Mouse (Mus musculus) mature B cell (primary cell): ENCODE results near the gene Atp12a.

Source experiments
- in situ Hi-C: fragments of 300-500 bp; cut with MboI; formaldehyde crosslinking; loops from 2 replicates; pipeline ENCODE4 v1.14.3; 2019

The Atp12a gene

DNA sequence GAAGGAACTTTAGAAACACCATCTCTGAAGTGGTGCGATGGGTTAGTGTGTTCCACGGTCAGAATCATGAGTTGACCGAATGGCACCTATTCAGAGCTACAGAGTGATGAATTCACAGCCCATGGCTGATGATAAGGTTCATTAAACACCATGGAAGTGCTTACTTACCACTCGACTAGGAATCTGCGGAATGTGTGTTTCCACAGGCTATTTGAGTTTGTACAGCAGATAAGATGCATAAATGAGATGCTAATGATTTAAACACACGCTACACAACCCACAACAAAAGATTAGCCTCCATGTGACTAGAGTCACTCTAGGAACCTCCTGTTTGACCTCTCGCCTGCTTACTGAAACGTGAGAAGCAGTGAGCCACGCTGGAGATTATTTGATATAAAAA, 14.5 kb downstream of the Atp12a start:
- in situ Hi-C loops, result no loop called here

DNA sequence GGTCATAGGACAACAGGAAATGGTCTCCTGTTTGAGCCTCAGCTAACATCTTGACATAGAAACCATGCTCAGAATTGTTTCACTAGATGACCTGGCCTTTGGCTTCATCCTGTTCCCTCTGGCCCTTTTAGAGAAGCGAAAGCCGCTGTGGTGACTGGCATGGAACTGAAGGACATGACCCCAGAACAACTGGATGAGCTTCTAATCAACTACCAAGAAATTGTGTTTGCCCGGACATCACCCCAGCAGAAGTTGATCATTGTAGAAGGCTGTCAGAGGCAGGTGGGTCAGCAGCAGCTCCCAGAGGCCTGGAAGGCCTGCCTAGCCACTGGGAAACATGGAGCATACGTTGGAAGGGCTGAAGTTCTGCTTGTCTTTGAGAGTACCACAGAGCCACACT, 17.5 kb downstream of the Atp12a start:
- in situ Hi-C loops, result no loop called here

DNA sequence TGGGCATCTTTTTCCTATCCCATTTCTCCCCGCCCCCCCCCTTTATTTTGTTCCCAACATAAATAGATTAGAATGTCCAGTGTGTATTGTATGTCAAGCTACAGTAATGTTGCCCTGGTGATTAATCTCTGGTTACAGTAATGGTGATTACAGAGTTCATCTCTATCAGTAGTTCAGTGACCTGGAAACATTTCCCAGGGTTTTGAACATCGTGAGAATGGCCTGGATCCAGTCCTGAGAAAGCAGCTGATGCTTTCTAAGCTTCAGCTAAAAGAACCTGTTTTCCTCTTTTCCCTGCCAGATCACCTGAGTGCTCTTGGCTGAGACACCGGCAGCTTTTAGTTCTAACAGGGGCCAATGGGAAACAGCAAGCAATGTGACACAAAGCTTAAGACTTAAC, 25.4 kb downstream of the Atp12a start:
- in situ Hi-C loops, result no loop called here

DNA sequence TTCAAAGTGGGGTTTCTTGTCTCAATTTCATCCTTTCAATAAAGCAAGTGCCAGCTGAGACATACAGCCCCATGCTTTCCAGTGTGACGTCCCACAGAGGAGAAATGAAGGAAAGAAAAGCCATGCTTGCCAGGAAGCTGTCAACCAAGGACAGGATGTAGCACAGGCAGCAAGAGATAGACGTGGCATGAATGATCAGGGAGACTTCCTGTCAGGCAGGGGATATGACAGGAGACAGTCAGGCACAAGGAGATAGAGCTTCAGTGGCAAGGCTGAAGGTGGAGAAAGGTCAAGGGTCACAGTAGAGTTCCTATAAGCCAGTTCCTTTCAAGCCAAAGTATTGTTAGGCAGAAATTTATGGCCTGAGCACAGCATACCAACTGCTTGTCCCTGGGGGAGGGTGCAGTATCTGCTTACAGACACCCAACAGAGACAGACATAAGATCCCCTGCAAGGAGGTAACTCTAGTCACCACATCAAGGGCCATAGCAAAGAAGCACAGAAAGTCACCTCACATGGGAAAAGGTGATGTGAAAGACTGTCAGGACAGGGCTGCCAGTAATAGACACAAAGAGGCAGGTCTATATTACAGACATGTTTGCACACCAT, 28.9 kb downstream of the Atp12a start:
- in situ Hi-C loops, result no loop called here

DNA sequence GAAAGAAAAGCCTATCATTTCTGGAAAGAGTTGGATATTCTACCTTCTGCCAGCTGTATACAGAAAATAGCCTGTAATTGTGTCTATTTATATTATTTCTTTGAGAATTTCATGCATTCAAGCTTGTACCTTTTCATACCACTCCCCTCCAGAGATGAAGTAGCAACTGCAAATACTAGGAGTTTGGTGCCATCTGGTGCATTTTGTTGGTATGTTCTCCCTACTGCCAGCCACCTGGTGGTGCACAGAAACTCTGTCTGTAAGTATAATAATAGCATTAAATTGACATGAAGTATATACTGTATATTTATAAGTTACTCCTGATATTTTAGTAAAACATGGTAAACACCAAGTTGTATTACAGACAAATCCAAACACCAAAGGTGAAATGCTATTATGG, 33.1 kb downstream of the Atp12a start:
- in situ Hi-C loops, result no loop called here

DNA sequence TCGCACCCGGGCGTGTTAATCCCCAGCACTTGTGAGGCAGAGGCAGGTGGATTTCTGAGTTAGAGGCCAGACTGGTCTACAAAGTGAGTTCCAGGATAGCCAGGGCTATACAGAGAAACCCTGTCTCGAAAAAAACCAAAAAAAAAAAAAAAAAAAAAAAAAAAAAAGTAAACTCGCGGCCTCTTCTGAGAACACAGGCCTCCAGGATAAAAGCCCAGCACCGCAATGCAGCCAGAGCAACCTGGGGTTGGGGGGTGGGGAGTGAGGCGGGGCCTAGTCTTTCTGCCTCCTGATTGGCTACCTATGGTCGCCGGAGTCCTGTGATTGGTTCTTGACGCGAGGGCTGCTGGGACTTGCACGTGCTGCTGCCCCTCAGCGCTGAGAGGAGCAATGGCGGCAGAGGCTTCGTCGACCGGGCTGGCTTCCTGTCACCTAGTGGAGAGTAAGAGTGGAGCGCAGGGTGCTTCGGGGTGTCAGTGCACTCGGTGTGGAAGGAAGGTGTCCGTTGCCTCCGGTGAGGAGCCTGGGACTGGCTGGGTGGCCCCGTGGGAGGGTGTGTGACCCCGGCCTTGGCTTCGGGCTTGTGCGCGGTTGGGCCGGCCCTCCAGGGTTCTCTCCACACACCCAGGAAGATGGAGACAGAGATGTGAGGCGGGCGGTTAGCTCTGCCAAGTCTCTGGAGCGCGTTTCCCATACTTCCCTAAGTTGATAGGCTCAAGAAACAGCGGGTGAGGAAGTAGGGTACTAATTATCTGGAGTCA, 37.6 kb downstream of the Atp12a start, which contains the start of gene Rnf17:
Gene Rnf17 (plus strand): TSS at position 271 of the 761 bp plus-strand sequence.
- in situ Hi-C loops, result no loop called here

DNA sequence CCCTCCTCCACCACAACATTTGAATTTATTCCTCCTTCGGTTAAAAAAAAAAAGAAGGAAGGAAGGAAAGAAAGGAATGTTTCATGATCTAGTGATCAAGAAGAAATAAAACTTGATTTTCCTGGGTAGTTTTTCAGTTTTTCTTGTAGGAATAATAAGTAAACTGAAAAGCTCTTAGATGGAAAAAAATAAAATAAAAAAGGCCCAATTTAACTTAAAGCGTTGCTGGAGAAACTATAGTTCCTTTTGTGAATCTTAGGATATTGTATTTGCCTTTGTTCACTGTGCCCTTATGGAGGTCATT, 38.2 kb downstream of the Atp12a start:
- in situ Hi-C loops, result no loop called here
